Mouse (Mus musculus) myocyte (in vitro differentiated cells): Measurements from ENCODE around the gene Dnlz. TPM values are rescaled to one million over a fixed set of nuclear protein-coding genes. Genes with fewer than 3 reads are reported as not detected.

Experiments used
- H3K27me3 ChIP-seq: one replicate; pipeline ENCODE4 v1.6.1; 2011; ENCODE audit not compliant: control insufficient read depth, insufficient read depth, insufficient read length
- H3K36me3 ChIP-seq: one replicate; pipeline ENCODE4 v1.6.1; 2011; ENCODE audit not compliant: control insufficient read depth, insufficient read depth
- H3K4me2 ChIP-seq: one replicate; pipeline ENCODE4 v1.6.1; 2011; ENCODE audit warnings: low read depth, control low read depth
- H3K4me3 ChIP-seq: one replicate; pipeline ENCODE4 v1.5.1; 2011; ENCODE audit warnings: mild to moderate bottlenecking, control low read depth, moderate library complexity
- H3K79me2 ChIP-seq: one replicate; pipeline ENCODE4 v1.6.1; 2011; ENCODE audit not compliant: control insufficient read depth, insufficient read depth
- H3ac ChIP-seq: one replicate; pipeline ENCODE4 v1.6.1; 2011; ENCODE audit not compliant: control insufficient read depth, insufficient read length
- CEBPB ChIP-seq: IDR thresholded peaks from 2 replicates; pipeline ENCODE4 v1.6.1; 2011; ENCODE audit warnings: mild to moderate bottlenecking, moderate library complexity; ENCODE audit not compliant: poor library complexity, insufficient read depth, severe bottlenecking
- E2F4 ChIP-seq: IDR thresholded peaks from one replicate; pipeline ENCODE4 v1.6.1; 2011; ENCODE audit warnings: mild to moderate bottlenecking, control low read depth, moderate library complexity; ENCODE audit not compliant: insufficient read depth
- MAX ChIP-seq: IDR thresholded peaks from one replicate; pipeline ENCODE4 v1.6.1; 2011; ENCODE audit warnings: low read depth, mild to moderate bottlenecking, control low read depth
- MYOD1 ChIP-seq, 3 experiments: IDR thresholded peaks; one replicate each; pipeline ENCODE4 v1.6.1; 2011; ENCODE audit warnings: control low read depth in 2 of 3, low read depth in 2 of 3, mild to moderate bottlenecking in 2 of 3, moderate library complexity in 1 of 3; ENCODE audit not compliant: insufficient read length in 2 of 3, control insufficient read depth in 1 of 3
- MYOG ChIP-seq, 3 experiments: IDR thresholded peaks; one replicate each; pipeline ENCODE4 v1.6.1; 2011; ENCODE audit warnings: control low read depth in 2 of 3, low read depth in 2 of 3, mild to moderate bottlenecking in 2 of 3; ENCODE audit not compliant: insufficient read length in 2 of 3, control insufficient read depth in 1 of 3, insufficient read depth in 1 of 3
- POLR2A ChIP-seq: IDR thresholded peaks from one replicate; pipeline ENCODE4 v1.6.1; 2011; ENCODE audit warnings: low read depth, mild to moderate bottlenecking, control low read depth, moderate library complexity; ENCODE audit not compliant: insufficient read length
- POLR2AphosphoS2 ChIP-seq: IDR thresholded peaks from one replicate; pipeline ENCODE4 v1.6.1; 2011; ENCODE audit warnings: low read depth, control low read depth; ENCODE audit not compliant: insufficient read length
- REST ChIP-seq: IDR thresholded peaks from one replicate; pipeline ENCODE4 v1.6.1; 2011; ENCODE audit warnings: mild to moderate bottlenecking, control low read depth, moderate library complexity; ENCODE audit not compliant: insufficient read depth, insufficient read length
- SRF ChIP-seq: IDR thresholded peaks from one replicate; pipeline ENCODE4 v1.6.1; 2011; ENCODE audit warnings: low read depth; ENCODE audit not compliant: control insufficient read depth, insufficient read length
- TCF12 ChIP-seq: IDR thresholded peaks from one replicate; pipeline ENCODE4 v1.6.1; 2011; ENCODE audit warnings: mild to moderate bottlenecking, control low read depth; ENCODE audit not compliant: poor library complexity, insufficient read depth, severe bottlenecking
- TCF3 ChIP-seq: IDR thresholded peaks from one replicate; pipeline ENCODE4 v1.6.1; 2011; ENCODE audit warnings: low read depth, control low read depth; ENCODE audit not compliant: insufficient read length
- USF1 ChIP-seq: IDR thresholded peaks from one replicate; pipeline ENCODE4 v1.6.1; 2011; ENCODE audit warnings: low read depth, mild to moderate bottlenecking, control low read depth, moderate library complexity
- polyA plus RNA-seq: library from polyadenylated mRNA; unstranded; fragments of >200 nt; fragmentation: generic; extraction: Trizol; gene quantifications from one replicate; pipeline ENCODE4 v1.2.1, GENCODE M21; 2012; ENCODE audit warnings: missing spikeins

The Dnlz gene
- polyA plus RNA-seq, 1 experiment = 28.4 TPM

DNA sequence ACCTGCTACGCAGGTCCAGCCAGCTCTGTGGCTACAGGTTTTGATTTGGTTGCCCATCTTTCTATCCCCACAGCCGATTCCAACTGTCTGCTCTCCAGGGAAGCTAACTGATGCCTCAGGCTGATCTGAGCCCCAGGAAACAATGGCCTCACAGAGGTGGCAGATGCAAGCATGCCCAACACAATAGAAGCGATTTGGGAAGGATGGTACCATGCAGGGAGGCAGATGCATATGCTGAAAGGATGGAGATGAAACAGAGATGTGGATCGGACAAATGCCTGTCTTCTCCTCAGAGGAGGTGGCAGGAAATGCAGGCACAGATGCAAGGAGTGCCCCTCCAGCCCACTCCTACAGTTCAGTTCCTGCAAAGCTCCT is 53.1 kb downstream of the Dnlz start:
- H3K27me3 ChIP-seq = peaks cover 5% of the 10 kb centered on the region
- H3K36me3 ChIP-seq = no peaks in the 10 kb centered on the region
- peak overlapping the region; percentile 44 for H3K4me2 ChIP-seq
- TF ChIP-seq POLR2A (no peak), E2F4 (no peak), SRF (no peak), TCF12 (no peak), TCF3 (no peak), REST (no peak), USF1 (no peak), MYOD1 (IDR thresholded peaks at IDR 0.05; ENCODE audit: control insufficient read depth in 1 of 3, insufficient read length in 2 of 3, low read depth in 2 of 3) (no peak), POLR2AphosphoS2 (no peak), CEBPB (no peak)
- H3K4me3 ChIP-seq = no peak overlapping the region
- no peaks in the 10 kb centered on the region for H3K79me2 ChIP-seq
- H3ac ChIP-seq = no peak overlapping the region

DNA sequence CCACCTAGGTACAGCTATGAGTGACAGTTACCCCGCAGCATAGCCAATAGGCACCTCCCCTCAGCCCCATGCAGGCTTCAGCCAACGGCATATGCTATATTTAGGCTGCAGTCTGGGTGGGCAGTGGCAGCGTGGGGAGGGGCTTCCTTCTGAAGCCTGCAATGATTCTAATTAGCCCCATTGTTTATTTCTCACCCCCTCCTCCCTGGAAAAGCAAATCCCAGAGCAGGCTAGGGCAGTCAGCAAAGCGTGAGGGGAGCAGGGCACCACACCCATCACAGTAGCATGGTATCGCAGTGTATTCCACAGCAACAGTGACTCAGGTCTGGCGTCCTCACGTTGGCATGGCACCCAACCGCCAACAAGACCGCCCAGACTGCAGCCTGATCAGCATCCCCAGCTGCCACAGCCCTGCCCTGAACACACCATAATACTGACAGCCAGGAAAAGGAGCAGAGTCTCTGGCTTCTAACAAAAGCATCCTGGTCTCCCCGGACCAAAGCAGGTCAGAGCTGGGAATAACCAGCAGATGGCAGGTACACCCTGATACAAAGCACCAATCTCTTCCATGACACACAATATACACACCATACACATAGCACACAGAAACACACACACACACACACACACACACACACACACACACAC is 53.6 kb downstream of the Dnlz start:
- TF ChIP-seq MYOG (IDR thresholded peaks at IDR 0.05; ENCODE audit: control insufficient read depth in 1 of 3, insufficient read depth in 1 of 3, insufficient read length in 2 of 3, low read depth in 2 of 3) = peak; percentile 30 to 70 (median 51)
- TF ChIP-seq CEBPB = no peak
- peak; percentile 22 for TF ChIP-seq MAX
- no peak for TF ChIP-seq USF1
- TF ChIP-seq REST = no peak
- TF ChIP-seq TCF12 = no peak
- peak; percentile 44 for TF ChIP-seq SRF
- TF ChIP-seq POLR2AphosphoS2 = no peak
- TF ChIP-seq POLR2A = no peak
- TF ChIP-seq MYOD1 (IDR thresholded peaks at IDR 0.05; ENCODE audit: control insufficient read depth in 1 of 3, insufficient read length in 2 of 3, low read depth in 2 of 3) = peak in 2 of 3 experiments; percentile 72 to 86
- TF ChIP-seq TCF3 = peak; percentile 11

More for the DNA sequence above, 53.6 kb downstream of the Dnlz start:
- Histone ChIP-seq H3K4me3 (no peak overlapping the region), H3ac (no peak overlapping the region), H3K36me3 (no peaks in the 10 kb centered on the region), H3K4me2 (peak overlapping the region; percentile 44), H3K27me3 (peaks cover 8% of the 10 kb centered on the region), H3K79me2 (no peaks in the 10 kb centered on the region)

Other genes starting within 250 kb of the Dnlz start
- 15.0 TPM for gene Nacc2, start 228.9 kb downstream of the Dnlz start, polyA plus RNA-seq
- gene Lhx3, start 143.8 kb downstream of the Dnlz start, polyA plus RNA-seq = not detected
- 13.7 TPM for gene Qsox2, start 114.6 kb downstream of the Dnlz start, polyA plus RNA-seq
- 0.01 TPM for gene Ccdc187, start 57.6 kb downstream of the Dnlz start, polyA plus RNA-seq
- gene Gpsm1, start 36.6 kb downstream of the Dnlz start, polyA plus RNA-seq = 11.7 TPM
- gene Card9, start 8.8 kb upstream of the Dnlz start, polyA plus RNA-seq = 0.84 TPM
- gene Snapc4, start 28.5 kb upstream of the Dnlz start, polyA plus RNA-seq = 11.0 TPM
- 50.8 TPM for gene Entr1, start 37.2 kb upstream of the Dnlz start, polyA plus RNA-seq
- 111 TPM for gene Pmpca, start 37.2 kb upstream of the Dnlz start, polyA plus RNA-seq
- 9.3 TPM for gene Inpp5e, start 57.1 kb upstream of the Dnlz start, polyA plus RNA-seq
- gene Sec16a, start 93.1 kb upstream of the Dnlz start, polyA plus RNA-seq = 31.4 TPM
- 16.3 TPM for gene Notch1, start 164.6 kb upstream of the Dnlz start, polyA plus RNA-seq
- 2.7 TPM for gene Egfl7, start 227.9 kb upstream of the Dnlz start, polyA plus RNA-seq
- gene Gm20532, start 234.5 kb upstream of the Dnlz start, polyA plus RNA-seq = not detected